Mouse (Mus musculus): ENCODE data around the gene Zfp729b.

- TF ChIP-seq CTCF (IDR thresholded peaks at IDR 0.05) (no peak), POLR2A (IDR thresholded peaks at IDR 0.05; ENCODE audit: insufficient read depth, low read depth, low read length) (no peak)
These were observed 601 bp upstream of the Zfp729b start for GRCm38 (mm10) chr13:67610108-67610507.

Measured in heart, adult 2 months (tissue).